In the genomic region with DNA sequence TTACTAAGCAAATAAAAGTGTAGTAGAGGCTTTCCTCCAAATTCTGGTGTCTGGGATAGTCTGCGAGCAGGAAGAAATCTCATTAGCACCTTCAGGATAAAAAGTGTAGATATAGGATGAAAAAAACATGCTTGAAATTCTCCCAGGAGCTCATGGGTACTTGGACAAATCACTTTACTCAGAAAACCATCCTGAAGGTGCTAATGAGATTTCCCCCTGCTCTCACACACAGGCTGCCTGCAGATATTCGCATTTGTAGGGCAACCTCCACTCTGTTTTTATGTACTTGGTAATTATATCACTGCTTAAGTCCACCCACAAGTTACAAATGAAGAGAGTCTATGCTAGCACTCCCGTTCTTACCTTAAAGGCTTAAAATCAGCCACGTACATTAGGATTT, we compare ENCODE assay signal across 16 mouse cellular contexts.
"Had no signal": no experiment of that assay in that cellular context is flagged by ENCODE, and none has a peak within 500 bp of the region (broad histone marks: within the 10 kb centered on the region; RNA-seq: fewer than 3 reads in every experiment).

No protein-coding gene starts in this region.

- ATAC-seq: hindbrain, embryonic 16.5 days; inflammation-experienced regulatory T-cells, adult 6 months; intestine, embryonic 15.5 days; intestine, postnatal 0 days had no signal

- DNase-seq: gastrocnemius, adult 2 months; gastrocnemius, postnatal 10 days; gastrocnemius, postnatal 25 days; heart, adult 18-20 months; heart, postnatal 10 days; heart, postnatal 4 days; kidney, adult 2 months; kidney, adult 9 months; kidney, postnatal 14 days; kidney, postnatal 36 days; liver; liver, embryonic 13.5 days had no signal
